Mouse (Mus musculus) lung, postnatal 0 days (tissue): ENCODE data around the gene Pif1.

Source experiments
- CTCF ChIP-seq: IDR thresholded peaks from 2 replicates; pipeline ENCODE4 v1.5.1; 2016; ENCODE audit warnings: antibody characterized with exemption, mild to moderate bottlenecking
- EP300 ChIP-seq: IDR thresholded peaks from 2 replicates; pipeline ENCODE4 v1.6.1; 2016; ENCODE audit warnings: antibody characterized with exemption, mild to moderate bottlenecking, control low read depth

DNA sequence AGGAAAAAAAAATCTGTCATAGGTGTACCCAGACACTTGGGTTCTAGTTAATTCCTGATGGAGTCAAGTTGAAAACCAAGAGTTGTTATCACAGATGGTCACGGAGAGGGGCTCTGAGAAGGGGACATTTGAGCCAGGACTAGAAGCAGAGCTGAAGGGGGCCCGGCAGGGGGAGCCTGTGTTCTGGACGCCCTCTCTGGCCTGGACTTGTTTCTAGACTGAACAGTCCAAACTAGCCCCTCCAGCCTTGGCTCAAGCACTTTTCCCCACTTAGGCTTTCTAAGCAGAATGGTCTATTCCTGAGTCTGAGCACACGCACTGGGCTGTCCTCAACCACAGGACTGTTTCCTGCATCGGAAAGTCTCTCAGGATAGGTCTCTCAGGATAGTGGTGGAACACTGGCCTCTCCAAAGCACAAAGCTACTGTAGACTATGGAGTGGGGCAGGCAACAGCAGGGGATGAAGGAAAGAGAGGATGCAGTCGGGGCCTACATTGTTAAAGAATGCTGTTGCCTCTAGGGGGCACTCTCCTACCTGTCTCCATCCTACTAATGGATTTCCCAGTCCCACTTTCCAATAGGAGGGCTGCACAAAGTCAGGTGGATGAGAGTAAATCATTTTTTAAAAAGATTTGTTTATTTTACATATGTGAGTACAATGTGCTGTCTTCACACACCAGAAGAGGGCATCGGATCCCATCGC is 16.6 kb downstream of the Pif1 start:
- TF ChIP-seq CTCF (peak; percentile 54), EP300 (no peak)
